Mouse (Mus musculus) embryonic facial prominence, embryonic 10.5 days (tissue): ENCODE data around the gene Retreg1. TPM values are rescaled to one million over a fixed set of nuclear protein-coding genes. Genes with fewer than 3 reads are reported as not detected.

Experiments
- DNase-seq: peaks from one replicate; pipeline ENCODE4 v3.0.0-alpha.2; 2017; ENCODE audit warnings: low spot score
- H3K27ac ChIP-seq: fragments of 300-500 bp; sonication (generic); replicated peaks from 2 replicates; pipeline ENCODE4 v1.5.1; 2016; ENCODE audit warnings: mild to moderate bottlenecking
- H3K27me3 ChIP-seq: fragments of 300-500 bp; sonication (generic); replicated peaks from 2 replicates; pipeline ENCODE4 v1.6.1; 2016; ENCODE audit warnings: low read depth, mild to moderate bottlenecking; ENCODE audit not compliant: poor library complexity, severe bottlenecking
- H3K36me3 ChIP-seq: fragments of 300-500 bp; sonication (generic); replicated peaks from 2 replicates; pipeline ENCODE4 v1.6.1; 2016; ENCODE audit warnings: mild to moderate bottlenecking, moderate library complexity
- H3K4me1 ChIP-seq: fragments of 300-500 bp; sonication (generic); 2 replicates; pipeline ENCODE4 v1.6.1; 2016
- H3K4me3 ChIP-seq: fragments of 300-500 bp; sonication (generic); 2 replicates; pipeline ENCODE4 v1.5.1; 2016; ENCODE audit warnings: mild to moderate bottlenecking, moderate library complexity
- H3K9me3 ChIP-seq: fragments of 300-500 bp; sonication (generic); 2 replicates; pipeline ENCODE4 v1.6.1; 2016; ENCODE audit warnings: mild to moderate bottlenecking
- WGBS: fragments of 180-500 bp; shearing (Covaris S2); methylation state at CpG from one replicate; pipeline ENCODE4 v1.1.7; 2016; 5-methylcytosine and 5-hydroxymethylcytosine counted together
- polyA plus RNA-seq: library from polyadenylated mRNA; unstranded; fragments of >200 nt; fragmentation: Nextera tagmentation; extraction: Ambion mirVana; gene quantifications from 2 replicates; pipeline ENCODE4 v1.2.1, GENCODE M21; 2016

The Retreg1 gene
- 2.2 and 2.5 TPM in 2 replicates for polyA plus RNA-seq

DNA sequence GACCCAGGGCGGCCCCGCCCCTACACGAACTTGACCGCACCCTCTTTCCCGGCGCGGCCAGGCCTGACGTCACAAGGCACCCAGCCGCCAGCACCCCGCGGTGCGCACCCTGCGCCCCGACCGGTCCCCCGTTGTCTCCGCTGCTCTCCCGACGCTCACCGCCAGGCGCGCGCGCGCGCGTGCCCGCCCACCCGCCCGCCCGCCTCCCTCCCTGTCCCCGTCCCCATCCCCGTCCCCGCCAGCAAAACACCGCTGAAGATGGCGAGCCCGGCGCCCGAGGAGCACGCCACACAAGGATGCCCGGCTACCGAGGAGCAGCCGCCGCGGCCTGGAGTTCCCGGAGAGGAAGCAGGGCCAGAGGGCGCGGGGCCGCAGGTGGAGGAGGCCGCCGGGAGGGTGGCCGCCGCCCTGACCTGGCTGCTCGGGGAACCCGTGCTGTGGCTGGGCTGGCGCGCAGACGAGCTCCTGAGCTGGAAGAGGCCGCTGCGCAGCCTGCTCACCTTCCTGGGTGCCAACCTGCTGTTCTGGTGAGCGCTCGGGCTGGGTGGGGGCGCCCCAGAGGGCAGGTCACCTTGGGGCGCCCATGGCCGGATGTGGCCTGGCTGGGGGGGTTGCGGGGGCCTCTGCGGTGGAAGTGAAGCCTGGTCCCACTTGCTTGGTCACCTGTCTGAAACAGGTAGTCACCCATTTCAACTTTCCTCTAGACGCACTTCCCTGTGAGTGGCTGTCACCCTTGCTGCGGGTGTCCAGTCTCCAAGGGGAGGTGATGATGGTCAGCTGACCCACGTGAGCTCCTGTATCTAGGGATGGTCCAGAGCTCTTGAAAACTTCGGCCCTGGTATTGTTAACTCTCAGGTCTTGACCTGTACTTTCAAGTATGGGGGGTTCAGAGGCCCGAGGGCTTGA is at the start of gene Retreg1:
TSS of gene Retreg1 (plus strand) at position 95 of the 906 bp plus-strand sequence.
- H3K4me1 ChIP-seq = peaks cover 20% of the 10 kb centered on the region
- DNase-seq = peak; percentile 75
- no peaks in the 10 kb centered on the region for H3K36me3 ChIP-seq
- H3K27me3 ChIP-seq = peaks cover 38% of the 10 kb centered on the region
- peak within 1 kb of the TSS; percentile 84 for H3K27ac ChIP-seq
- WGBS = 1% methylated on average over 72 of the region's 72 CpGs
- no peaks in the 10 kb centered on the region for H3K9me3 ChIP-seq
- H3K4me3 ChIP-seq = peak within 1 kb of the TSS; percentile 86

DNA sequence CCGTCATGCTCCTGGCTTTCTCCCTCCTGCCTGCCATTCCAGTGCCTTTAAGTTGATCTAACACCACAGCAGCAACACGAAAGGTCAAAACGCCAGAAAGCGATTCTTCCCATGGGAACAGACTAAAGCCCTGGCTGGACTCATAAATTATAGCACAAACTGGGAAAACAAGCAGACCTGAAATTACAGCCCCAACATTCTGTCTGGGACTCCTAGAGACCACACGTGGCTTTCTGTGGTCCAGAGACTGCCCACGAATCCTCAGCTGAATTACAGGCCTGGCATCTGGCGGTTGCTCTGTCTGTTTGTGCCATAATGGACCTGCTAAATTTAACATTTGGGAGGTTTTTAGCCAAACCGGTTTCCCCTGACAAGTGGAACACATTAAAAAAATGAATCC is 48.9 kb upstream of the Retreg1 start:
- no peaks in the 10 kb centered on the region for H3K9me3 ChIP-seq
- peaks cover 9% of the 10 kb centered on the region; the same call in 1 of the 2 replicates for H3K4me1 ChIP-seq
- no peak for DNase-seq
- no peak overlapping the region for H3K4me3 ChIP-seq
- no peaks in the 10 kb centered on the region for H3K27me3 ChIP-seq
- H3K36me3 ChIP-seq = peaks cover 98% of the 10 kb centered on the region
- H3K27ac ChIP-seq = no peak overlapping the region
- WGBS = 80% methylated on average over 8 of the region's 8 CpGs

DNA sequence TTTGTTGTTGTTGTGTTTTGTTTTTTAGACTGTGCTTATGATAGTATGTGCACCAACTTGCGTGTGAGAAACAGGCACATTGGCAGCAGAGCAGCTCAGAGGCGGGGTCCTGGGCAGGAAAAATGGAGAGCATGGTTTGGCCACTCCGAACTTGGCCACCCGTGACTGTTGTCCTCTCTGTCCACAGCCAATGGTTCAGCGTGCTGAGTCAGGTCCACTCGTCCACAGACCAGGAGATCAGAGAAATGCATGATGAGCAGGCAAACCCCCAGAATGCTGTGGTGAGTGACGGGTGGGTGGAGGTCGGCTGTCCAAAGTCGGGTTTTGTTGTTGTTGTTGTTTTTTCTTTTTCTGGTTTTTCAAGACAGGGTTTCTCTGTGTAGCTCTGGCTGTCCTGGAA is 47.5 kb upstream of the Retreg1 start:
- Histone ChIP-seq H3K27me3 (no peaks in the 10 kb centered on the region), H3K36me3 (peaks cover 98% of the 10 kb centered on the region)

DNA sequence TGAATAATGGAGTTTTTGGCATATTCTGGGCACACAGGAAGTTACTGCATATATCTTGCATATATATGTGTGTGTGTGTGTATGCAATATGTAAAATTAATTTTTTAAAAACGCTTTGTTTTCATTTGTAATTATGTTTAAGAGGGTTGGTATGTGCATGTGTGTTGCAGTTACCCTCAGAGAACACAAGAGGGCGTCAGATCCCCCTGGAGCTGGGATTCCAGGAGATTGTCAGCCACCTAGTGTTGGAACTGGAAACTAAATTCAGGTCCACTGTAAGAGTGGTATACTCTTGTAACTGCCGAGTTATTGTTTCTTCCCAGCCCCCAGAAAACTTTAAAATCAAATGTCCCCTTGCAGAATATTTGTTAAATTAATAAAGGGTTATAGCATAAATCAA is 46.6 kb upstream of the Retreg1 start:
- H3K9me3 ChIP-seq = no peaks in the 10 kb centered on the region
- peaks cover 98% of the 10 kb centered on the region for H3K36me3 ChIP-seq
- no peaks in the 10 kb centered on the region for H3K27me3 ChIP-seq
- H3K4me1 ChIP-seq = peaks cover 6% of the 10 kb centered on the region; the same call in 1 of the 2 replicates
- peak; percentile 39 for DNase-seq
- WGBS = 63% methylated on average over 3 of the region's 3 CpGs
- H3K27ac ChIP-seq = no peak overlapping the region
- no peak overlapping the region for H3K4me3 ChIP-seq

More for the DNA sequence above, 47.5 kb upstream of the Retreg1 start:
- 93% methylated on average over 9 of the region's 9 CpGs for WGBS
- no peak for DNase-seq
- no peak overlapping the region for H3K27ac ChIP-seq
- no peak overlapping the region for H3K4me3 ChIP-seq
- peaks cover 6% of the 10 kb centered on the region; the same call in 1 of the 2 replicates for H3K4me1 ChIP-seq
- no peaks in the 10 kb centered on the region for H3K9me3 ChIP-seq

DNA sequence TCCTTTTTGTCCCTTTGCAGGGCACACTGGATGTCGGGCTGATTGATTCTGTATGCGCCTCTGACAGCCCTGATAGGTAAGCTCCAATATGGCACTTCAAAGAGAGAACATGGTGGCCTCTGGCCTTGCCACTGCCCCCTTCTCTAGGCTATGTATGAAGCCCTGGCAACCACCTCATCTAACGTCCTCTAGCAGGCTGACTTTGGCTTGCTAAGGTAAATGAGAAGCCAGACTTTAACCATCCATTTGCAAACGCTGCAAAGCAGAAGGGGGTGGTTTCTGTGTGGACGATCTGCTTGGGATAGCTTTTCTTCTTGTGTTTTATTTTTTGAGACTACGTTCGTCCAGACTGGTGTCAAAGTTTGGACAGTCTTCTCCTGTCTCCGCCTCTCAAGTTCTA is 45.8 kb upstream of the Retreg1 start:
- Histone ChIP-seq H3K4me3 (no peak overlapping the region), H3K27me3 (no peaks in the 10 kb centered on the region), H3K9me3 (no peaks in the 10 kb centered on the region), H3K36me3 (peaks cover 99% of the 10 kb centered on the region), H3K27ac (no peak overlapping the region), H3K4me1 (peaks cover 3% of the 10 kb centered on the region; the same call in 1 of the 2 replicates)
- no peak for DNase-seq
- 88% methylated on average over 8 of the region's 8 CpGs for WGBS

DNA sequence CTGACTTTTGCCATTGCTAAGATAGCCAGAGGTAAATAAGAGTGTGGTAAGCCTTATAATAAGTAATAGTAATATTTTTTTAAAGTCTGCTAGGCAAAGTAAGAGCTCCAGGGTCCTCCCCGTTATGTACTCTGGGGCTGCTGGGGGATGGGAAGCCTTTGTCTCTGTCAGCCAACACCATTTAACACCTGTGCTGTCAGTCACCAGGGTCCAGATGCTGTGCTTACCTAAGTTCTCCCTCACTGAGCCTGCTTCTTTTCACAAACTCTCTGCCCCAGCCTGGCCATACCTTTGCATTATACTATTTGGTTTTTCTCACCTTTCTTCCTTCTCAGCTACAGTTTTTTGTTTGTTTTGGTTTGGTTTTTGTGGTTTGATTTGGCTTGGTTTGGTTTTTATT is 45.1 kb upstream of the Retreg1 start:
- peaks cover 100% of the 10 kb centered on the region for H3K36me3 ChIP-seq
- H3K27ac ChIP-seq = no peak overlapping the region
- 97% methylated on average over 1 of the region's 1 CpGs for WGBS
- no peaks in the 10 kb centered on the region for H3K9me3 ChIP-seq
- no peak for DNase-seq
- H3K27me3 ChIP-seq = no peaks in the 10 kb centered on the region
- no peak overlapping the region for H3K4me3 ChIP-seq
- H3K4me1 ChIP-seq = peaks cover 3% of the 10 kb centered on the region; the same call in 1 of the 2 replicates

DNA sequence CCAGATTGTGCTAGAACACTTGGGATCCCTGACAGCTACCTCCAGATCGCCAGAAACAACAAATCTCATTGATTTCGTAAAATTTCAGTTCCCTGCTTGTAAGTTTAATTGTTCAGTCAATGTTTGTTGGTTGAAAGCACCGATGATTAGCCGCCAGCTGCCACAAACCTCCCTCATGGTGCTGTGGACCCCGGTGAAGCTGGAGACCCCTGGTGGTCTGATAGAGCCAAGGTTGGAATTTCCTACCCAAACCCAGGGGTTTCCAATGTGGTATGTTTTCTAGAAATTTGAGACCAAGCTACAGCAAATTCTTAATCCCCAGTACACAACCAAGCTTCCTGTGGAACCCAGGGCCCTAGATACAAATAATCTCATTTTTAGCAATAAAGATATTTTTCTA is 41.3 kb upstream of the Retreg1 start:
- no peaks in the 10 kb centered on the region for H3K9me3 ChIP-seq

DNA sequence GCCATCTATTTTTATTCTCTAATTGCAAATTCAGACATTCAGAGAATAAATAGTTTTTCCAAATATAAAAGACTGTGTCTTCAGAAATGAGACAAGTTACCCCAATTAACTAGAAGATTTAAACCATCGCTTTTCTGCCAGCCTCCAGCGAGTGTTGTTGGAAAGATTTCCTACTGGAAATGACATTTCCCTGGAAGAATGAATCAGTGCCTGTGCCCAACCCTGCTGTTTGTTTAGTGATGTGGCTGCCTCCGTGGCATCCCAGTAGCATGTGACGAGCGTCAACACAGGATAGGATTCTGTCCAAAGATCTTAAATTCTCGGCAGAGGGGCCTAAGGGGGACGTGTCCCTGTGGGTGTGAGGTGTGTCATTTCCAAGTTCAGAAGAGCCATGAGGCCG is 40.8 kb upstream of the Retreg1 start:
- Histone ChIP-seq H3K36me3 (peaks cover 100% of the 10 kb centered on the region), H3K4me3 (no peak overlapping the region), H3K27me3 (no peaks in the 10 kb centered on the region), H3K9me3 (no peaks in the 10 kb centered on the region), H3K27ac (no peak overlapping the region), H3K4me1 (no peaks in the 10 kb centered on the region)
- 93% methylated on average over 8 of the region's 8 CpGs for WGBS
- DNase-seq = no peak

More for the DNA sequence above, 41.3 kb upstream of the Retreg1 start:
- 86% methylated on average over 5 of the region's 5 CpGs for WGBS
- no peaks in the 10 kb centered on the region for H3K27me3 ChIP-seq
- no peaks in the 10 kb centered on the region for H3K4me1 ChIP-seq
- peaks cover 100% of the 10 kb centered on the region for H3K36me3 ChIP-seq
- H3K4me3 ChIP-seq = no peak overlapping the region
- no peak overlapping the region for H3K27ac ChIP-seq
- DNase-seq = no peak

DNA sequence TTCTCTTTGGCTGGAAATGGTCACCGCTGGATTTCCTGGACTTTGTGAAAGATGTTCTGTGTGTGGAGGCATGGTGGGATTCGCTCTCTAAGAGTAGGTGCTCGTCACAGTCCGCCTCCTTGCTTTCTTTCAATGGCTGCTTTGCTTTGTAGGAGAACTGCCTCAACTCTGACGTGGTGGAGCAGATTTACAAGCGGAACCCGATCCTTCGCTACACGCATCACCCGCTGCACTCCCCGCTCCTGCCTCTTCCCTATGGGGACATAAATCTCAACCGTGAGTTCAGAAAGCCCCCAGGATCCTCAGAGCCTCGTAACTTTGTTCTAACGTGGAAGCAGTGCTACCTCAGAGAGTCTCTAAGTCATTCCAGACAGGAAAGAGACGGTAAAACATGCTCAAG is 39.9 kb upstream of the Retreg1 start:
- Histone ChIP-seq H3K27ac (no peak overlapping the region), H3K9me3 (no peaks in the 10 kb centered on the region), H3K27me3 (no peaks in the 10 kb centered on the region), H3K4me3 (no peak overlapping the region), H3K4me1 (no peaks in the 10 kb centered on the region), H3K36me3 (peaks cover 100% of the 10 kb centered on the region)
- 91% methylated on average over 15 of the region's 15 CpGs for WGBS
- no peak for DNase-seq

DNA sequence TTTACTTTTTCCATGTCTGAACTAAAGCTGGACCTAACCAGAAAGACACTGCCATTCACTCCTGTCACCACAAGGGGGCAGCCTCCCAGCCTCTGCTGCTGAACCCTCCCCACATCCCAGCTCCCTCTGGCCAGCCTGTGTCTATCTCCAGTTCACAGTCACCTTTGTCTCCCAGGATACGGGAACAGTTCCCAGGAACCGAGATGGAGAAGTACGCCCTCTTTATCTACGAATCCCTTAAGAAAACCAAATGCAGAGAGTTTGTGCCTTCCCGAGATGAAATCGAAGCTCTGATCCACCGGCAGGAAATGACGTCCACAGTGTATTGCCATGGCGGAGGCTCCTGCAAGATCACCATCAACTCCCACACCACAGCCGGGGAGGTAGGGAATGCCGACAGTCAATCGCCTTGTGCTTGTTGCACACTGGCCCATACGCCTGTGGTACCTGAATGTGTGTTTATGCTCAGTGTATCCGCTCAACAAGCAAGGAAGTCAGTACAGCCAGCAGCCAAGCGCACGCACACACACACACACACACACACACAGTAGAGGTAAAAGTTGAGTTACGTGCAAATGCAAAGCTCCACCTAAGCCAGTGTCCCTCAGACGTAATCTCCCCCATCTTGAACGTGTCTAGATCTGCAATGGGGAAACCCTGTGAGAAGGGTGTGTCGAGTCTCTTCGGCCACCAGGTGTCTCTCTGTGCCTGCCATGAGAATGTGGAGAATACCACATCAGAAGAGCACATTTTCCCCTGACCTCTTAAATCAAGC is 37.5 kb upstream of the Retreg1 start:
- 89% methylated on average over 21 of the region's 21 CpGs for WGBS
- Histone ChIP-seq H3K27ac (no peak overlapping the region), H3K4me3 (no peak overlapping the region), H3K4me1 (no peaks in the 10 kb centered on the region), H3K27me3 (no peaks in the 10 kb centered on the region), H3K36me3 (peaks cover 100% of the 10 kb centered on the region), H3K9me3 (no peaks in the 10 kb centered on the region)
- peak; percentile 75 for DNase-seq

DNA sequence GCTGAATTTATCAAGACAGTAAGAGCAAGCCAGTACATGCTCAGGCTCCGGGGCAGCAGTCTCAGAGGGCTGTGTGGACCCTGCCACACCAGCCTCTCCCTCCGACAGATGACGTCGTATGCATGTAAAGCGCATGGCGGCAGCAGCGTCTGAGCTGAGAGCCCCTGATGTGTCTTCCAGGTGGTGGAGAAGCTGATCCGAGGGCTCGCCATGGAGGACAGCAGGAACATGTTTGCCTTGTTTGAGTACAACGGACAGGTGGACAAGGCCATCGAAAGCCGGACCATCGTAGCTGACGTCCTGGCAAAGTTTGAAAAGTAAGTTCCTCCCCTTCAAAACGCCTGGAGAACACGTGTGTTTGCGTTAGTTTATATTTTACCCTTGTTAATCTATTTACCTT is 36.6 kb upstream of the Retreg1 start:
- no peak overlapping the region for H3K27ac ChIP-seq
- no peak for DNase-seq
- no peak overlapping the region for H3K4me3 ChIP-seq
- peaks cover 100% of the 10 kb centered on the region for H3K36me3 ChIP-seq
- no peaks in the 10 kb centered on the region for H3K9me3 ChIP-seq
- H3K4me1 ChIP-seq = no peaks in the 10 kb centered on the region
- WGBS = 92% methylated on average over 17 of the region's 17 CpGs
- H3K27me3 ChIP-seq = no peaks in the 10 kb centered on the region

DNA sequence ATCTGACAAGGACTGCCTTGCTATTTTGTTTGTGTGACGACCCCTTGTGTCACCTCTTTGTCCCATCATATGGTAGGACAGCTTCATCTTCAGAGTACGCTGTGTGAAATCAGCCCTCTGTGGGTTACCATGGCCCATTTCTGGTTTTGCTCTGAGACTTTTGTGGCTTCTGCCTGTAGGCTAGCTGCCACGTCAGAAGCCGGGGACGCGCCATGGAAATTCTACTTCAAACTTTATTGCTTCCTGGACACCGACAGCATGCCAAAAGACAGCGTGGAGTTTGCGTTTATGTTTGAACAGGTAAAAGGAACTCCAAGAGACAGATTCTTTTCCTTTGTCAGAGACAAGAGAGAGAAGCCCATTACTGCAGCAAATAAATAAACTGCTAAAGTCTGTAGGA is 36.1 kb upstream of the Retreg1 start:
- Histone ChIP-seq H3K36me3 (peaks cover 100% of the 10 kb centered on the region), H3K4me3 (no peak overlapping the region), H3K9me3 (no peaks in the 10 kb centered on the region), H3K4me1 (no peaks in the 10 kb centered on the region), H3K27me3 (no peaks in the 10 kb centered on the region), H3K27ac (no peak overlapping the region)
- DNase-seq = no peak
- 96% methylated on average over 9 of the region's 9 CpGs for WGBS
